Mouse (Mus musculus): ENCODE measurements at regions not wholly inside any gene's neighbourhood (a gene's known extent, or its start where the extent isn't known, plus 50 kb on each side); places are given as distances from the start of the nearest gene placed in this dataset.

DNA sequence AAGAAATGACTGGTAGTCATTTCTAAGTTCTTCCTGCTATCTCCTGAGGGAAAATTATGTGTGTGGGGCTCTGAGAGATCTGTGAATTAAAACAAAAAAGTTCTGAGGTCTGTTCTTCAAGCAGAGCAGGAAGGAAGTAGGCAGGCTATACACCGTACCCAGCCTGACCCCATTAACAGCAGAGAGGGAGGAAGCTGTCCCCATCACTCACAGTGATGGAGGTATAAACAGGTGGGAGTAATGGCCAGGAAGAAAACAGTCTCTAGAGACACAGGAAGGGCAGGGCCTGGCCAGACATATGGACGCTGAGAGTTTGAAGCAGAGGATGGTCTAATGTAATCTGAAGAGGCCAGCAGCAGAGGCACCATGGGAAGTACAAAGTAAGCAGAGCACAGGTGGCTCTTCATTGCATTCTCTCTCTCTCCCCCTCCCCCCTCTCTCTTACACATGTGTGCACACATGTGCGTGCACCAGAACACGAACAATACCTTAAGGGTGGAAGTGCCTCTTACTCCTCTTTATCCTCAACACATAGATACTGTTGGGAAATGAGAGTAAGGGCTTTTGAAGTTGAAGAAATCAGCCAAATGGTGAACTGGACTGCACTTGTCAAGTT is 367.7 kb upstream of the Kif2a start:
- Histone ChIP-seq H3K4me1 (ENCODE audit: control insufficient read depth) (no peaks in the 10 kb centered on the region), H3K36me3 (ENCODE audit: control insufficient read depth) (no peaks in the 10 kb centered on the region), H3K27me3 (ENCODE audit: control insufficient read depth) (no peaks in the 10 kb centered on the region), H3K9me3 (ENCODE audit: control insufficient read depth, low read length) (no peaks in the 10 kb centered on the region), H3K4me3 (replicated peaks) (no peak overlapping the region)
- TF ChIP-seq GATA1 (IDR thresholded peaks at IDR 0.05; ENCODE audit: low read length) (no peak), TAL1 (IDR thresholded peaks at IDR 0.05; ENCODE audit: low read length) (no peak)

DNA sequence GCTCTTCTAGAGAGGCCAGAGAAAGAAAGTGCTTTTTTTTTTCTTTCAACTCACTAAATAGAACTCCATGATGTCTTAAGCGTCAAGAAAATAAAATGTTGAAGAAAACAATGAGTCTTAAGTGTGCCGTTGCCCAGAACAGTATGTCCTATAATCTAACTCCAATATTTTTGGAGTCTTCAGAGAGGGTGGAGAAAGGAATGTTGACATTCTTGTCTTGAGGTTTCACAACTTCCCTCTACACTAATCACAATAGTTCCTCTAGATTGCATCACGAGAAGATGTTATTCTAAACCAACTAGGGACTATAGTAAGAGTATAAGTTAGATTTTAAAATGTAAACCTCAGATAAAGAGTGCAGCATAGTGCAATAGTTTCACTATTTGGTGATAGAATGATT is 367.1 kb upstream of the Kif2a start:
- Histone ChIP-seq H3K9me3 (ENCODE audit: control insufficient read depth, low read length) (no peaks in the 10 kb centered on the region), H3K36me3 (ENCODE audit: control insufficient read depth) (no peaks in the 10 kb centered on the region), H3K4me3 (replicated peaks) (no peak overlapping the region), H3K27me3 (ENCODE audit: control insufficient read depth) (no peaks in the 10 kb centered on the region), H3K4me1 (ENCODE audit: control insufficient read depth) (no peaks in the 10 kb centered on the region)
- no peak for TF ChIP-seq GATA1 (IDR thresholded peaks at IDR 0.05; ENCODE audit: low read length)
- TF ChIP-seq TAL1 (IDR thresholded peaks at IDR 0.05; ENCODE audit: low read length): no peak

DNA sequence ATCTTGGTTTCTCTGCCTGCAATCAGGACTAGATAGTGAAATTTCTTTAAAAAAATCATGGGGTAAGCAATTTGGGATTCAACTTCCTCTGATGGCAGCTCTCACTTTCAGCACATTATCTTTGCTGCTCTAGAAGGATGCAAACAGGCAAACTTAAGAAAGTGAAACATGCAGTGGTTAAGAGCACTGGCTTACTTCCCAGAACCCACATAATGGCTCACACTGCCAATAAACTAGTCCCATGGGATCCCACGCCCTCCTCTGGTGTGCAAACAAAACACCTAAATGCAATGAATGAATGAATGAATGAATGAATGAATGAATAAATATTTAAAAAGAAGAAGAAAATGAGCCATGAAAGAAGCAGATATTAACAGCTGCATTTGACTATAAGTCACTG is 356.1 kb upstream of the Kif2a start:
- Histone ChIP-seq H3K9me3 (ENCODE audit: control insufficient read depth, low read length) (no peaks in the 10 kb centered on the region), H3K4me3 (replicated peaks) (no peak overlapping the region), H3K27me3 (ENCODE audit: control insufficient read depth) (no peaks in the 10 kb centered on the region), H3K4me1 (ENCODE audit: control insufficient read depth) (no peaks in the 10 kb centered on the region), H3K36me3 (ENCODE audit: control insufficient read depth) (no peaks in the 10 kb centered on the region)
- TF ChIP-seq TAL1 (IDR thresholded peaks at IDR 0.05; ENCODE audit: low read length) (no peak), GATA1 (IDR thresholded peaks at IDR 0.05; ENCODE audit: low read length) (no peak)

DNA sequence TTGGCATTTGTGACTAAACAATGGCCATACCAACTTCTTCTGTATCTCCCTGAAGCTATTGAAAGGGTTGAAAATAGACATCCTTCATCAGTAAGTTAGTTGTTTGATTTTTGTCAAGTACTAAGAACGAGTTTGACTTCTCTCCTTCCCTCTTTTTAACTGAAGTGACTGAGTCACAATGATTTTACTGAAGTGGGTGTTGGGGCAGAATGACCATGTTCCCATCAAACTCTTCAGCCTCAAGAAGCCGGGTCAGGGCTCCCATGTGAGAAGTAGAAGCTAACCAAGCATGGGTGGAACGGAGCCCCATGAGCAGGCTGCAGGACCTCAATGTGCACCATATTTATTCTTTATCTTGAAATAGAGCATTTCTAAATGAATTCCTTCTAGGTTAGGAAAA is 350.7 kb upstream of the Kif2a start:
- Histone ChIP-seq H3K36me3 (ENCODE audit: control insufficient read depth) (no peaks in the 10 kb centered on the region), H3K4me1 (ENCODE audit: control insufficient read depth) (no peaks in the 10 kb centered on the region)
- TF ChIP-seq GATA1 (IDR thresholded peaks at IDR 0.05; ENCODE audit: low read length): no peak
- TF ChIP-seq TAL1 (IDR thresholded peaks at IDR 0.05; ENCODE audit: low read length): no peak

DNA sequence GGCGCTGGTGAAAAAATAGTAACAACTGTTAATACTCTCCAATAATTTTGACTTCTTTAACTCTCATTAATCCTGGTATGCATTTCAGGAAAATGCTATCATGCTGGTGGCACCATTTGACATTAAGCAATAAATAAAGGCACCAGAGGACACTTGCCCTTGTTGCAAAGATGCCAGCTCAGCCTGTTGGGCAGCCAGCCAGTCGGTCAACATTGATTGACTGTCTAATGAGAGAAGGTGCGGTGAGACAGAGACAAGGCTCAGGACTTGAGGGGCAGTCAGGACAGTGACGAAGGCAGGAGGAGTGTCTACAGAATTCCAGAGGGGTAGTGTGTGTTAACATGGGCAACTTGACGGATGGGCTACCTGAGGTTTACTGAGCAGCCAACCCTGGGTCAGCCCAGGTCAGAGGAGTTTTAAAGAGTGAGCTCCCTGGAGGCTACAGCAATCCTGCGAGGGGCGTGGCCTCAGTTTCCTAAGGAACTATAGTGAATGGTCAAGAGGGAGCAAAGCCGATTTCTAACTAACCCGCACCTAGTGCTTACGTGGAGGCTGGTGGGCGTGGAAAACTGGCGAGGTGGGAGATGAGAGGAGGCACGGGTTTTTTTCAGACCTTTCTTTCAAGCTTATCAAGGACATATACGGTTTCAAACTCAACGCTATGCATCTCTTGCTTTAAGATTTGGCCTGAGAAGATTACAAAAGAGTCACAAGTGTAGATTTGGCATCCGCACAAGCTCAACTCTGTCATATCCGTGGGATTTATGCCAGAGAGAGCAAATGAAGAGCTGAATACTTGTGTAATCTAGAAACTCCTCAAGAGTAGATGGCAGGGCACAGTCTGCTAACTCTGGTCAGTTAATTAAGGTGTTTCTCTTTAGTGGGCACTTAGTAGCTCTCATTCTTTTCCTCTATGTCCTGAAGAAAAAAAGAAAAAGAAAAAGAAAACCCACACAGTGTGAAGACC is 350.0 kb upstream of the Kif2a start:
- TF ChIP-seq TAL1 (IDR thresholded peaks at IDR 0.05; ENCODE audit: low read length) (no peak), GATA1 (IDR thresholded peaks at IDR 0.05; ENCODE audit: low read length) (no peak)
- Histone ChIP-seq H3K4me1 (ENCODE audit: control insufficient read depth) (no peaks in the 10 kb centered on the region), H3K36me3 (ENCODE audit: control insufficient read depth) (no peaks in the 10 kb centered on the region), H3K4me3 (replicated peaks) (no peak overlapping the region), H3K27me3 (ENCODE audit: control insufficient read depth) (no peaks in the 10 kb centered on the region), H3K9me3 (ENCODE audit: control insufficient read depth, low read length) (no peaks in the 10 kb centered on the region)

More for the DNA sequence above, 350.7 kb upstream of the Kif2a start:
- Histone ChIP-seq H3K9me3 (ENCODE audit: control insufficient read depth, low read length) (no peaks in the 10 kb centered on the region), H3K27me3 (ENCODE audit: control insufficient read depth) (no peaks in the 10 kb centered on the region), H3K4me3 (replicated peaks) (no peak overlapping the region)

DNA sequence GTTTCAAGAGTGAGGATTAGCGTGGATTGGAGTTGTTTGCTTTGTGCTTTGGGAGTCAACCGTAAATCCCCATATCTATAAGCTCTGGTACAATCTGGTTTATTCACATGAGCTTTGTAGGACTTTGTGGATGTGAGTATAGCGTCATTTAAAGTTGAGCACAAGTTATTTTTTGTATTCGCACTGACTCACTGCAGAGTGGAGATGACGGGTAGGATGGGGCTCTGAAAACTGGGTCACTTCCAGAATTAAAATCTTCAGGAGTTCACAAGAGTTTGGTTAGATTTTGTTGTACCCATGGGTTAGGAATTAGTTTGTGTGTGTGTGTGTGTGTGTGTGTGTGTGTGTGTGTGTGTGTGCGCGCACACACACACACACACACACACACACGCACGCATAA is 345.7 kb upstream of the Kif2a start:
- Histone ChIP-seq H3K36me3 (ENCODE audit: control insufficient read depth) (no peaks in the 10 kb centered on the region), H3K27me3 (ENCODE audit: control insufficient read depth) (no peaks in the 10 kb centered on the region), H3K9me3 (ENCODE audit: control insufficient read depth, low read length) (no peaks in the 10 kb centered on the region), H3K4me1 (ENCODE audit: control insufficient read depth) (no peaks in the 10 kb centered on the region), H3K4me3 (replicated peaks) (no peak overlapping the region)
- TF ChIP-seq TAL1 (IDR thresholded peaks at IDR 0.05; ENCODE audit: low read length) (no peak), GATA1 (IDR thresholded peaks at IDR 0.05; ENCODE audit: low read length) (no peak)

DNA sequence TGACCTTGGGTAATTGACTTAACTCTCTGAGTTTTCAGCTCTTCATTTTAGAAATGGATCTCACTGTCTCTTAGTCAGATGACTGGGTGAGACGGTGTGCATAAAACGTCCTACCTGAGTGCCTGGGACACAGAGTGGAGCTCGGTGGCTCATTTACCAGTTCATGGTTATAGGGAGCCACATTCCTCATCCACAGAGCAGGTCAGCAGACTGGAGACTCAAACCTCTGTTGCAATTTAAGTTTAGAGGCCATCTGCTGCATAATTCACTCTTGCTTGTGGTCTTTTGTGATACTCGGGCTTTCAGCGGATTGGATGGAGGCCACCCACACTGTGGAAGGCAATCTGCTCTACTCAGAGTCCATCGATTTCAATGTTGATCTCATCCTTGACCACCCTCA is 343.8 kb upstream of the Kif2a start:
- H3K4me1 ChIP-seq (ENCODE audit: control insufficient read depth): no peaks in the 10 kb centered on the region
- H3K9me3 ChIP-seq (ENCODE audit: control insufficient read depth, low read length): no peaks in the 10 kb centered on the region
- no peak for TF ChIP-seq TAL1 (IDR thresholded peaks at IDR 0.05; ENCODE audit: low read length)
- TF ChIP-seq GATA1 (IDR thresholded peaks at IDR 0.05; ENCODE audit: low read length): no peak
- H3K27me3 ChIP-seq (ENCODE audit: control insufficient read depth): no peaks in the 10 kb centered on the region
- H3K4me3 ChIP-seq (replicated peaks): no peak overlapping the region
- no peaks in the 10 kb centered on the region for H3K36me3 ChIP-seq (ENCODE audit: control insufficient read depth)

DNA sequence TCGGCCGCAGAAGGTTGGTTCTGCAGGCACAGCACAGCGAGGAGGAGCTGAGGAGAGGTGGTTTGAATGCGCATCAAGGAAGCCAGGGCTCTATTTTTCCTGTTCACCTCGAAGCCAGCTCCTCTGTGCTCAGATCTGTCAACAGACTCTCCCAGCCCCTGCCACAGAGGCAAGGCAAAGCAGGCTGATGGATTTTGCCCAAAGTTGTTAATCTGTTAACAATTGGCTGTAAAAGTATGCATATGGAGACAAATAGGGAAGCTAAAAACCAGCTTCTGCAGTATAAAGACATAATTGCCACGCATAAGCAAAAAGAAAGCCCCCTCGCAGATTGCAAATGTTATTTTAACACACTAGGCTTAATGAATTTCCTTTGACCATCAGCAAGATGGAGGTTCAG is 343.3 kb upstream of the Kif2a start:
- Histone ChIP-seq H3K4me1 (ENCODE audit: control insufficient read depth) (no peaks in the 10 kb centered on the region), H3K9me3 (ENCODE audit: control insufficient read depth, low read length) (no peaks in the 10 kb centered on the region), H3K4me3 (replicated peaks) (no peak overlapping the region), H3K27me3 (ENCODE audit: control insufficient read depth) (no peaks in the 10 kb centered on the region), H3K36me3 (ENCODE audit: control insufficient read depth) (no peaks in the 10 kb centered on the region)
- TF ChIP-seq GATA1 (IDR thresholded peaks at IDR 0.05; ENCODE audit: low read length) (no peak), TAL1 (IDR thresholded peaks at IDR 0.05; ENCODE audit: low read length) (no peak)

DNA sequence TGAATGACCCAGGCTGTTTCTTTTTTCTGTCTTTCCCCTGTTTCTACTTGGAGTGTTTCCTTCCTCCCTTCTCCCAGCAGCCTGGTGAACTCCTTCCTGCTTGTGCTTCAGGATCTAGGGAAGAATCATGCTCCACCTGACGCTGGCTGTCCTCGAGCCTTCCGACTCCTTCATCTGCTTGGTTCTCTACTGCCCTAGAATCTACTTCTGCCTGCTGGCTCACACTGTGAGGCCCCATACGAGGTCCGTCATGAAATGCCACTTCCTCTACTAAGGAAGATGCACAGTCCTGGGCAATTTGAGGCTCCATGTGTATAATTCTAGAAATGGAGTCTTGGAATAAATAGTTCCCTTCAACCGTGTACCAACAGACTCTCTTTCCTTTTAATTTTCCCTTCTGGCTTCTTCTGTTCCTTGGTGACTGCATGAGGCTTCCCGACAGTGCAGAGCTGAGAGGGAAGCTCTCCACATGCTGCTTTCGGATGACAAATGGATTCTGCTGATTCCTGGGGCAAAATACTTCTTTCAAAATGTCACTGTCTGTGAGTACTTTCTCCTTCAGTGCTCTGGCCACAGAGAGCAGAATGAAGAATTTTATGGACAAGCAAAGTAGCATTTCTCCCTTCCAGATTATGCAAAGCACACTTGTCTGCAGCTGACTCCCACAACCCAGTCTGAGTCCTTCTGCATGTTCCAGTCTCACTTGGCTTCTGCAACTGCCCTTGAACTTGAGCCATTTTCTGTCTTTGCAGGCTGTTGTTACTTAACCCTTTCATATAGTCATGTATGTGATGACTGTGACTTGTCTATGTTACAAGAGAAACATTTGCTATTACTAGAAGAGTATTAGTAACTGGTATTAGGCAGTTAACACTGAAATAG is 341.1 kb upstream of the Kif2a start:
- Histone ChIP-seq H3K9me3 (ENCODE audit: control insufficient read depth, low read length) (no peaks in the 10 kb centered on the region), H3K27me3 (ENCODE audit: control insufficient read depth) (no peaks in the 10 kb centered on the region), H3K4me3 (replicated peaks) (no peak overlapping the region), H3K36me3 (ENCODE audit: control insufficient read depth) (no peaks in the 10 kb centered on the region), H3K4me1 (ENCODE audit: control insufficient read depth) (no peaks in the 10 kb centered on the region)
- TF ChIP-seq TAL1 (IDR thresholded peaks at IDR 0.05; ENCODE audit: low read length): no peak
